Comparison of ENCODE assay signal across 18 mouse cellular contexts in genomic region chr3:116391399-116391798, GRCm38 (mm10). TPM values are rescaled to one million over a fixed set of nuclear protein-coding genes. Genes with fewer than 3 reads are reported as not detected.
DNase-seq lines count a peak whose midpoint lies in the region; ATAC-seq lines count a peak whose summit lies in the region.
"Had no signal": no experiment of that assay in that cellular context is flagged by ENCODE, and none has a peak within 500 bp of the region (broad histone marks: within the 10 kb centered on the region; RNA-seq: fewer than 3 reads in every experiment).

No protein-coding gene starts in this region.

- no peak overlapping the region for H3K27ac ChIP-seq in heart, embryonic 12.5 days (ENCODE audit: poor library complexity, severe bottlenecking)
- no peak overlapping the region for H3K27ac ChIP-seq in heart, embryonic 11.5 days (ENCODE audit: low read depth, low read length)
- H3K27ac ChIP-seq in liver, embryonic 13.5 days: peak overlapping the region; percentile 94; the same call in 1 of the 2 replicates
- H3K27ac ChIP-seq: embryonic facial prominence, embryonic 10.5 days; hindbrain, postnatal 0 days had no signal

- peaks cover 59% of the 10 kb centered on the region for H3K4me1 ChIP-seq in heart, embryonic 12.5 days (replicated peaks)
- H3K4me1 ChIP-seq in heart, embryonic 11.5 days (ENCODE audit: control insufficient read depth, insufficient read depth, low read length): peaks cover 30% of the 10 kb centered on the region
- H3K4me1 ChIP-seq in liver, embryonic 13.5 days (replicated peaks): peaks cover 54% of the 10 kb centered on the region

- no peak for DNase-seq in liver, embryonic 13.5 days
- DNase-seq in liver: no peak
- peak; percentile 42 for DNase-seq in kidney, postnatal 14 days
- no peak for DNase-seq in cerebellum, adult 8-10 months
- no peak for DNase-seq in lung, postnatal 25 days (ENCODE audit: low spot score)
- DNase-seq: adrenal gland, adult 8-10 months; B cell, adult 2 months; cerebellum, adult 11-12 months; lung, postnatal 10 days; right cerebral cortex, postnatal 4 days had no signal

- WGBS in heart, embryonic 12.5 days: 78% methylated on average over 10 of the region's 10 CpGs
- WGBS in heart, embryonic 11.5 days (ENCODE audit: insufficient replicate concordance): 74% methylated on average over 10 of the region's 10 CpGs
- WGBS in liver, embryonic 13.5 days (ENCODE audit: insufficient replicate concordance): 74% methylated on average over 10 of the region's 10 CpGs

- no peak overlapping the region for H3K4me3 ChIP-seq in heart, embryonic 12.5 days
- H3K4me3 ChIP-seq in heart, embryonic 11.5 days (ENCODE audit: low read depth, low read length): no peak overlapping the region
- H3K4me3 ChIP-seq in liver, embryonic 13.5 days (replicated peaks): no peak overlapping the region
- H3K4me3 ChIP-seq: embryonic facial prominence, embryonic 10.5 days; megakaryocyte, embryonic 14.5 days had no signal

- H3K4me2 ChIP-seq in heart, embryonic 12.5 days: no peak overlapping the region
- H3K4me2 ChIP-seq in heart, embryonic 11.5 days: no peak overlapping the region
- no peak overlapping the region for H3K4me2 ChIP-seq in liver, embryonic 13.5 days

- no peak for ATAC-seq in heart, embryonic 12.5 days (ENCODE audit: insufficient number of reproducible peaks, low FRiP score)
- no peak for ATAC-seq in heart, embryonic 11.5 days (replicated peaks; ENCODE audit: insufficient number of reproducible peaks, low FRiP score, low TSS enrichment)
- ATAC-seq in liver, embryonic 13.5 days (ENCODE audit: low read depth): no peak
- ATAC-seq: forebrain, embryonic 14.5 days; hindbrain, postnatal 0 days; midbrain, embryonic 16.5 days had no signal

- no peaks in the 10 kb centered on the region for H3K9me3 ChIP-seq in heart, embryonic 12.5 days (replicated peaks)
- H3K9me3 ChIP-seq in heart, embryonic 11.5 days (replicated peaks; ENCODE audit: control insufficient read depth, low read length): no peaks in the 10 kb centered on the region
- H3K9me3 ChIP-seq in liver, embryonic 13.5 days (replicated peaks): no peaks in the 10 kb centered on the region
- H3K9me3 ChIP-seq: embryonic facial prominence, embryonic 10.5 days; megakaryocyte, embryonic 14.5 days had no signal

- no peaks in the 10 kb centered on the region for H3K27me3 ChIP-seq in heart, embryonic 12.5 days (replicated peaks)
- no peaks in the 10 kb centered on the region for H3K27me3 ChIP-seq in heart, embryonic 11.5 days (ENCODE audit: control insufficient read depth, insufficient read depth, low read length)
- no peaks in the 10 kb centered on the region for H3K27me3 ChIP-seq in liver, embryonic 13.5 days
- H3K27me3 ChIP-seq: megakaryocyte, embryonic 14.5 days had no signal

- H3K9ac ChIP-seq in heart, embryonic 12.5 days: 0 out of 2 replicates have a peak overlapping the region, but pooled peaks have one; percentile 21
- H3K9ac ChIP-seq in heart, embryonic 11.5 days (ENCODE audit: low read depth, low read length): no peak overlapping the region
- H3K9ac ChIP-seq in liver, embryonic 13.5 days: peak overlapping the region; percentile 9; the same call in 1 of the 2 replicates
- H3K9ac ChIP-seq: liver, embryonic 14.5 days had no signal

- H3K36me3 ChIP-seq in heart, embryonic 12.5 days: 0 out of 2 replicates have a peak, but pooled peaks cover 4% of the 10 kb centered on the region
- no peaks in the 10 kb centered on the region for H3K36me3 ChIP-seq in heart, embryonic 11.5 days (ENCODE audit: control insufficient read depth, insufficient read depth, low read length)
- peaks cover 4% of the 10 kb centered on the region; the same call in 1 of the 2 replicates for H3K36me3 ChIP-seq in liver, embryonic 13.5 days

RNA-seq across cellular contexts. Expression of gene Cdc14a, which starts 32.4 kb away (rescaled TPM):
- polyA plus RNA-seq in heart, embryonic 12.5 days (2016; fragmentation: Nextera tagmentation; extraction: Ambion mirVana): 6.3 and 7.8 TPM in 2 replicates
- polyA plus RNA-seq in heart, embryonic 11.5 days (2014; fragmentation: Nextera tagmentation; extraction: Ambion mirVana): 6.3 and 6.5 TPM in 2 replicates
- 2.1 and 2.5 TPM in 2 replicates for polyA plus RNA-seq in liver, embryonic 13.5 days (2015; fragmentation: Nextera tagmentation; extraction: Ambion mirVana)
